Mouse (Mus musculus): ENCODE results near the gene Hist2h3b. TPM values are rescaled to one million over a fixed set of nuclear protein-coding genes. Genes with fewer than 3 reads are reported as not detected.

Gene Hist2h3b
- total RNA-seq, 2 experiments from 2014 or later, result 7.7 to 11.5 TPM

- TF ChIP-seq CTCF (IDR thresholded peaks at IDR 0.05), result no peak
- H3K27ac ChIP-seq, result no peak overlapping the region
- DNase-seq, result no peak
- intact Hi-C loops (cut with DNase I), result no loop called here
- H3K4me3 ChIP-seq, result no peak overlapping the region
Measured at GRCm38 (mm10) chr3:96298360-96298759, 29.9 kb downstream of the Hist2h3b start.

DNA sequence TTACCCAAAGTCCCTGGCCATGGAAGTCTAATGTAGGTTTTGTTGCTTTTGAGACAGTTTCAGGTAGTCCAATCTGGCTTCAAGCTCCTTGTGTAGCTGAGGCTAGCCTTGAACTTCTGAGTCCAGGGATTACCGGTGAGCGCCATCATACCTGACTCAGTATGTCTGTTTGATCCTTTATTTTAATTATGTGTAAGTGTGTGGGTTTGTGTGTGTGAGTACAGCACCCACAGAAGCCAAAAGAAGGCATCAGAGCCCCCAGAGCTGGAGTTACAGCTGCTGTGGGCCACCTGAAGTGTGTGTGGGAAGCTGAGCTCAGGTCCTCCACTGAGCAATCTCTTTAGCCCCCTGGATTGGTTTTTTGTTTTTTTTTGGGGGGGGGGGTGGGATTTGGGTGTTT, 31.1 kb downstream of the Hist2h3b start:
- Histone ChIP-seq H3K4me3 (no peak overlapping the region), H3K27ac (no peak overlapping the region)
- intact Hi-C loops (cut with DNase I), result no loop called here
- no peak for DNase-seq
- TF ChIP-seq CTCF (IDR thresholded peaks at IDR 0.05), result no peak

DNA sequence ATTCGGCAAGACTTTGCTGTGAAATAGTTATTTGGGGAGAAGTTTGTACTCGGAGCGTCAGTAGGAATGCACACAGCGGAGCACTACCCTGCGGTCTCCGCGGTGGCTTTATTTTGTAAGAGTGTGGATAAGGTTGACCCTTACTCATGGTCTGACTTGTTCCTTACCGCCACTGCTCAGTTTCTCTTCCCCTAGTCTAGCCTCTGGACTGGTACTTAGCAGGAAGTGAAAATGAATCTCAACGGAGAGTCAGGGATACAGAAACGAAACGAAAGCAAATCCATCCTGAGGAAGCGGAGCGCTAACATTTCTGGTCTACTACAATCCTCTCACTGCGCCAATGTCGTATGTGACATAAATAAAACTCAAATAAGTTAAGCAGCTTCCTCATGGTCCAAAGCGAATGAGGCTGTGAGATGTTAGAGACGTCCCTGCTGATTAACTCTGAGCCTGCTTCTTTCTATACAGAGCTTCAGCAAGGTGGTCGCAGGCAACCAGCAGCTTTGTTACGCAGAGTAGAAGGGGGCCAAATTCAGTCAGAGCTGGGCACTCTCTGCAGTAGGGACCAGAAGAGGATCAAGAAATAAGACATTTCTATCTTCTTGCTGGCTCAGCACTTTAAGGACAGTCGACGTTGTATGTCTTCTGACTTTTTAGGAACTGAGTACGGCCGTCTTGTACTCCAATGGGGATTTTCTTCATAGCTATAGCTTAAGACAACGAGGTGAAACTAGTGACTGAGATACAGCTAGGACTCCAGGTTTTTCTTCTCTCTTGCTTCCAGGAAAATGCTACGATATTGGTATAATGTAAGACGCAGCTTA, 32.5 kb downstream of the Hist2h3b start:
- no peak for DNase-seq
- H3K4me3 ChIP-seq, result peak overlapping the region; percentile 68

GRCm38 (mm10) chr3:96302076-96302475, 33.6 kb downstream of the Hist2h3b start:
- no peak for DNase-seq
- no peak for TF ChIP-seq CTCF (IDR thresholded peaks at IDR 0.05)
- intact Hi-C loops (cut with DNase I), result no loop called here
- no peak overlapping the region for H3K4me3 ChIP-seq
- no peak overlapping the region for H3K27ac ChIP-seq

More for the DNA sequence above, 32.5 kb downstream of the Hist2h3b start:
- H3K27ac ChIP-seq, result peak overlapping the region; percentile 40; the same call in 1 of the 2 replicates
- intact Hi-C loops (cut with DNase I), result no loop called here
- TF ChIP-seq CTCF (IDR thresholded peaks at IDR 0.05), result no peak

- no peak for TF ChIP-seq CTCF (IDR thresholded peaks at IDR 0.05)
- no peak overlapping the region for H3K4me3 ChIP-seq
- no peak overlapping the region for H3K27ac ChIP-seq
- intact Hi-C loops (cut with DNase I), result no loop called here
- no peak for DNase-seq
Measured at GRCm38 (mm10) chr3:96306506-96306905, 38.1 kb downstream of the Hist2h3b start.

- no peak overlapping the region for H3K4me3 ChIP-seq
- no peak for DNase-seq
- no peak overlapping the region for H3K27ac ChIP-seq
- TF ChIP-seq CTCF (IDR thresholded peaks at IDR 0.05), result no peak
- intact Hi-C loops (cut with DNase I), result no loop called here
Measured at GRCm38 (mm10) chr3:96309441-96309840, 41.0 kb downstream of the Hist2h3b start.

GRCm38 (mm10) chr3:96312341-96313098, 44.1 kb downstream of the Hist2h3b start:
- no peak overlapping the region for H3K27ac ChIP-seq
- intact Hi-C loops (cut with DNase I), result no loop called here
- no peak for TF ChIP-seq CTCF (IDR thresholded peaks at IDR 0.05)
- H3K4me3 ChIP-seq, result no peak overlapping the region
- DNase-seq, result no peak

Small RNA genes within 50 kb of the gene (microRNA-seq; reads per million reads assigned to microRNA genes)
- gene Gm44492 (not detected), gene Gm47311 (not detected), gene Gm47313 (not detected)

Other genes starting within 250 kb of the Hist2h3b start
- gene Vps45, start 210.2 kb upstream of the Hist2h3b start, total RNA-seq (2021), result 10 to 100 TPM; 15.0 to 22.7 TPM
- 10 to 100 TPM; 54.6 to 58.3 TPM for gene Otud7b, start 164.1 kb upstream of the Hist2h3b start, total RNA-seq (2021)
- gene Mtmr11, start 106.7 kb upstream of the Hist2h3b start, total RNA-seq (2021), result 1 to 10 TPM; 1.9 to 2.5 TPM
- 10 to 100 TPM; 11.0 to 11.7 TPM for gene Sf3b4, start 96.3 kb upstream of the Hist2h3b start, total RNA-seq (2021)
- gene Sv2a, start 87.5 kb upstream of the Hist2h3b start, total RNA-seq (2021), result under 1 TPM; 0.25 to 0.26 TPM
- 10 to 100 TPM; 24.5 to 29.3 TPM for gene Bola1, start 48.9 kb upstream of the Hist2h3b start, total RNA-seq (2021)
- 1 to 10 TPM in 1 of 2 experiments, under 1 TPM in 1; 0.87 to 1.2 TPM for gene Hist2h2ab, start 48.8 kb upstream of the Hist2h3b start, total RNA-seq (2021)
- gene Hist2h2ac, start 47.8 kb upstream of the Hist2h3b start, total RNA-seq (2021), result 10 to 100 TPM in 1 of 2 experiments, 1 to 10 TPM in 1; 8.4 to 10.2 TPM
- gene Hist2h2be, start 47.5 kb upstream of the Hist2h3b start, total RNA-seq (2021), result 1 to 10 TPM; 5.2 to 6.1 TPM
- 1 to 10 TPM; 5.4 to 5.6 TPM for gene Hist2h3c2, start 29.5 kb upstream of the Hist2h3b start, total RNA-seq (2021)
- gene Hist2h2aa2, start 28.4 kb upstream of the Hist2h3b start, total RNA-seq (2021), result 100 to 1,000 TPM; 172 to 190 TPM
- gene Hist2h2aa1, start 23.2 kb upstream of the Hist2h3b start, total RNA-seq (2021), result 1 to 10 TPM in 1 of 2 experiments, not detected in 1; 2.7 TPM
- not detected for gene Hist2h3c1, start 22.0 kb upstream of the Hist2h3b start, total RNA-seq (2021)
- gene Hist2h4, start 5.3 kb upstream of the Hist2h3b start, total RNA-seq (2021), result 1 to 10 TPM; 5.7 to 6.6 TPM
- gene Hist2h2bb, start 1.1 kb downstream of the Hist2h3b start, total RNA-seq (2021), result 10 to 100 TPM; 18.6 to 24.8 TPM
- gene Fcgr1, start 25.3 kb downstream of the Hist2h3b start, total RNA-seq (2021), result under 1 TPM in 1 of 2 experiments, not detected in 1; 0.20 TPM
- gene BC107364, start 183.7 kb downstream of the Hist2h3b start, total RNA-seq (2021), result not detected